Mouse (Mus musculus) neural tube, embryonic 13.5 days (tissue): ENCODE results near the gene Slc4a7. TPM values are rescaled to one million over a fixed set of nuclear protein-coding genes. Genes with fewer than 3 reads are reported as not detected.

Experiments
- ATAC-seq: fragments of 200-750 bp; cut with Nextera tagmentation; 2 replicates; pipeline ENCODE4 v1.8.0; 2017; ENCODE audit warnings: low read depth, mild to moderate bottlenecking, moderate TSS enrichment, moderate library complexity
- H3K27ac ChIP-seq: fragments of 300-500 bp; sonication (generic); replicated peaks from 2 replicates; pipeline ENCODE4 v1.5.1; 2015; ENCODE audit warnings: moderate library complexity, mild to moderate bottlenecking, inconsistent platforms
- H3K27me3 ChIP-seq: fragments of 300-500 bp; sonication (generic); 2 replicates; pipeline ENCODE4 v1.6.1; 2015; ENCODE audit warnings: mild to moderate bottlenecking, inconsistent platforms
- H3K36me3 ChIP-seq: fragments of 300-500 bp; sonication (generic); 2 replicates; pipeline ENCODE4 v1.6.1; 2015; ENCODE audit warnings: mild to moderate bottlenecking, inconsistent platforms
- H3K4me1 ChIP-seq: fragments of 300-500 bp; sonication (generic); replicated peaks from 2 replicates; pipeline ENCODE4 v1.6.1; 2015; ENCODE audit warnings: inconsistent platforms
- H3K4me2 ChIP-seq: fragments of 300-500 bp; sonication (generic); 2 replicates; pipeline ENCODE4 v1.6.1; 2015; ENCODE audit warnings: inconsistent platforms, mild to moderate bottlenecking, moderate library complexity
- H3K4me3 ChIP-seq: fragments of 300-500 bp; sonication (generic); 2 replicates; pipeline ENCODE4 v1.5.1; 2015; ENCODE audit warnings: mild to moderate bottlenecking, inconsistent platforms
- H3K9ac ChIP-seq: fragments of 300-500 bp; sonication (generic); 2 replicates; pipeline ENCODE4 v1.6.1; 2015; ENCODE audit warnings: moderate library complexity, mild to moderate bottlenecking, inconsistent platforms
- H3K9me3 ChIP-seq: fragments of 300-500 bp; sonication (generic); 2 replicates; pipeline ENCODE4 v1.6.1; 2016; ENCODE audit warnings: inconsistent platforms
- WGBS: fragments of 180-500 bp; shearing (Covaris S2); methylation state at CpG from one replicate; pipeline ENCODE4 v1.1.7; 2015; 5-methylcytosine and 5-hydroxymethylcytosine counted together
- polyA plus RNA-seq: library from polyadenylated mRNA; unstranded; fragments of >200 nt; fragmentation: Nextera tagmentation; extraction: Ambion mirVana; gene quantifications from 2 replicates; pipeline ENCODE4 v1.2.1, GENCODE M21; 2015

The Slc4a7 gene
- polyA plus RNA-seq, 1 experiment from 2014 or later: 30.1 TPM

- WGBS: 14% methylated on average over 10 of the region's 10 CpGs
- Histone ChIP-seq H3K4me3 (no peak overlapping the region), H3K27ac (no peak overlapping the region), H3K4me2 (no peak overlapping the region), H3K4me1 (0 out of 2 replicates have a peak, but pooled peaks cover 5% of the 10 kb centered on the region), H3K9me3 (no peaks in the 10 kb centered on the region), H3K36me3 (peaks cover 13% of the 10 kb centered on the region; the same call in 1 of the 2 replicates), H3K9ac (no peak overlapping the region), H3K27me3 (no peaks in the 10 kb centered on the region)
- ATAC-seq: peak; percentile 61
These were observed 101.9 kb downstream of the Slc4a7 start for GRCm38 (mm10) chr14:14803921-14804517.

- Histone ChIP-seq H3K9ac (no peak overlapping the region), H3K27ac (no peak overlapping the region), H3K4me2 (no peak overlapping the region), H3K4me1 (0 out of 2 replicates have a peak, but pooled peaks cover 5% of the 10 kb centered on the region), H3K27me3 (no peaks in the 10 kb centered on the region), H3K4me3 (no peak overlapping the region), H3K36me3 (peaks cover 13% of the 10 kb centered on the region; the same call in 1 of the 2 replicates), H3K9me3 (no peaks in the 10 kb centered on the region)
- WGBS: 75% methylated on average over 5 of the region's 5 CpGs
- peak; percentile 55 for ATAC-seq
These were observed 102.6 kb downstream of the Slc4a7 start for GRCm38 (mm10) chr14:14804518-14805212.

GRCm38 (mm10) chr14:14832520-14833240 is 130.6 kb downstream of the Slc4a7 start:
- no peaks in the 10 kb centered on the region for H3K36me3 ChIP-seq
- H3K9me3 ChIP-seq: no peaks in the 10 kb centered on the region
- H3K27ac ChIP-seq: no peak overlapping the region
- no peak overlapping the region for H3K9ac ChIP-seq
- WGBS: 69% methylated on average over 12 of the region's 12 CpGs
- no peaks in the 10 kb centered on the region for H3K27me3 ChIP-seq
- ATAC-seq: no peak
- no peak overlapping the region for H3K4me2 ChIP-seq
- H3K4me3 ChIP-seq: no peak overlapping the region
- H3K4me1 ChIP-seq: 0 out of 2 replicates have a peak, but pooled peaks cover 5% of the 10 kb centered on the region

GRCm38 (mm10) chr14:14833498-14833897 is 131.4 kb downstream of the Slc4a7 start:
- no peak for ATAC-seq
- H3K27me3 ChIP-seq: no peaks in the 10 kb centered on the region
- H3K4me2 ChIP-seq: no peak overlapping the region
- H3K9me3 ChIP-seq: no peaks in the 10 kb centered on the region
- no peak overlapping the region for H3K27ac ChIP-seq
- WGBS: 67% methylated on average over 1 of the region's 1 CpGs
- H3K4me3 ChIP-seq: no peak overlapping the region
- H3K36me3 ChIP-seq: no peaks in the 10 kb centered on the region
- no peak overlapping the region for H3K9ac ChIP-seq
- H3K4me1 ChIP-seq: 0 out of 2 replicates have a peak, but pooled peaks cover 5% of the 10 kb centered on the region

- H3K4me3 ChIP-seq: no peak overlapping the region
- no peak overlapping the region for H3K27ac ChIP-seq
- H3K9ac ChIP-seq: no peak overlapping the region
- no peak for ATAC-seq
- no peak overlapping the region for H3K4me2 ChIP-seq
- 0 out of 2 replicates have a peak, but pooled peaks cover 5% of the 10 kb centered on the region for H3K4me1 ChIP-seq
- no peaks in the 10 kb centered on the region for H3K27me3 ChIP-seq
- H3K9me3 ChIP-seq: no peaks in the 10 kb centered on the region
- no peaks in the 10 kb centered on the region for H3K36me3 ChIP-seq
- WGBS: 90% methylated on average over 2 of the region's 2 CpGs
These were observed 132.2 kb downstream of the Slc4a7 start for GRCm38 (mm10) chr14:14834266-14834665.

- no peaks in the 10 kb centered on the region for H3K9me3 ChIP-seq
- no peaks in the 10 kb centered on the region for H3K36me3 ChIP-seq
- WGBS: 79% methylated on average over 4 of the region's 4 CpGs
- H3K4me3 ChIP-seq: no peak overlapping the region
- no peaks in the 10 kb centered on the region for H3K27me3 ChIP-seq
- H3K4me1 ChIP-seq: 0 out of 2 replicates have a peak, but pooled peaks cover 4% of the 10 kb centered on the region
- no peak overlapping the region for H3K27ac ChIP-seq
- no peak overlapping the region for H3K4me2 ChIP-seq
- H3K9ac ChIP-seq: no peak overlapping the region
- ATAC-seq: no peak
These were observed 135.5 kb downstream of the Slc4a7 start for GRCm38 (mm10) chr14:14837627-14838026.

- H3K4me3 ChIP-seq: no peak overlapping the region
- H3K4me2 ChIP-seq: no peak overlapping the region
- H3K27ac ChIP-seq: no peak overlapping the region
- no peak overlapping the region for H3K9ac ChIP-seq
- no peaks in the 10 kb centered on the region for H3K27me3 ChIP-seq
- 59% methylated on average over 1 of the region's 1 CpGs for WGBS
- H3K4me1 ChIP-seq: no peaks in the 10 kb centered on the region
- no peaks in the 10 kb centered on the region for H3K9me3 ChIP-seq
- H3K36me3 ChIP-seq: no peaks in the 10 kb centered on the region
- no peak for ATAC-seq
These were observed 136.0 kb downstream of the Slc4a7 start for GRCm38 (mm10) chr14:14838109-14838508.

- no peaks in the 10 kb centered on the region for H3K9me3 ChIP-seq
These were observed 140.9 kb downstream of the Slc4a7 start for GRCm38 (mm10) chr14:14842734-14843530.

More at GRCm38 (mm10) chr14:14842734-14843530, 140.9 kb downstream of the Slc4a7 start:
- 83% methylated on average over 8 of the region's 8 CpGs for WGBS
- Histone ChIP-seq H3K4me2 (no peak overlapping the region), H3K27me3 (no peaks in the 10 kb centered on the region), H3K27ac (no peak overlapping the region), H3K9ac (no peak overlapping the region), H3K4me3 (no peak overlapping the region), H3K4me1 (no peaks in the 10 kb centered on the region), H3K36me3 (no peaks in the 10 kb centered on the region)
- no peak for ATAC-seq

Other genes starting within 250 kb of the Slc4a7 start
- gene Nek10, start 101.1 kb downstream of the Slc4a7 start, polyA plus RNA-seq: 0.04 TPM in 1 of 2 replicates, not detected in the other